Mouse (Mus musculus) left cerebral cortex, adult 2 months (tissue): ENCODE data around the gene 4930447C04Rik. TPM values are rescaled to one million over a fixed set of nuclear protein-coding genes. Genes with fewer than 3 reads are reported as not detected.

ENCODE experiments used
- DNase-seq, 2 experiments: peaks; one replicate each; pipeline ENCODE4 v3.0.0; 2021 to 2022; ENCODE audit warnings: low spot score in 2 of 2, mixed read lengths in 1 of 2; ENCODE audit errors: extremely low spot score in 1 of 2
- H3K27ac ChIP-seq: fragments of 200-600 bp; 2 replicates; pipeline ENCODE4 v1.8.1; 2022
- H3K4me3 ChIP-seq: fragments of 200-600 bp; 2 replicates; pipeline ENCODE4 v1.8.1; 2022
- CTCF ChIP-seq: fragments of 200-600 bp; IDR thresholded peaks from 2 replicates; pipeline ENCODE4 v1.8.1; 2022; ENCODE audit warnings: antibody characterized with exemption, mild to moderate bottlenecking, moderate library complexity
- intact Hi-C: fragments of 180-260 bp; cut with DNase I; formaldehyde crosslinking; loops from one replicate; pipeline ENCODE4 v1.15.1; 2025
- total RNA-seq, 2 experiments: library from RNA; stranded (reverse); gene quantifications; 2 replicates each; pipeline ENCODE4 v1.2.3; 2021

The 4930447C04Rik gene
- total RNA-seq, 2 experiments from 2014 or later: 9.7 to 10.3 TPM

- Histone ChIP-seq H3K4me3 (no peak overlapping the region), H3K27ac (no peak overlapping the region)
- no peak for TF ChIP-seq CTCF
- no peak for DNase-seq
- intact Hi-C loops: loop anchor here (2.0 kb wide), 1 partner anchor 99 kb away; no protein-coding TSS in a partner anchor
Observed at GRCm38 (mm10) chr12:72941398-72942051, 951 bp upstream of the 4930447C04Rik start.

- intact Hi-C loops: no loop called here
- no peak for TF ChIP-seq CTCF
- H3K4me3 ChIP-seq: no peak overlapping the region
Observed at GRCm38 (mm10) chr12:72940822-72941397, 336 bp upstream of the 4930447C04Rik start.

GRCm38 (mm10) chr12:72939616-72940015 lies 958 bp downstream of the 4930447C04Rik start, which contains the start of gene Six6:
Six6 (plus strand) TSS chr12:72939892.
- Histone ChIP-seq H3K4me3 (no peak within 1 kb of the TSS), H3K27ac (no peak within 1 kb of the TSS)
- intact Hi-C loops: loop anchor here (10.0 kb wide), 1 partner anchor 85 kb away; no protein-coding TSS in a partner anchor
- TF ChIP-seq CTCF: no peak
- no peak for DNase-seq

More at GRCm38 (mm10) chr12:72940822-72941397, 336 bp upstream of the 4930447C04Rik start:
- DNase-seq: no peak
- H3K27ac ChIP-seq: no peak overlapping the region

- no peak for TF ChIP-seq CTCF
- no peak for DNase-seq
- Histone ChIP-seq H3K27ac (no peak overlapping the region), H3K4me3 (no peak overlapping the region)
- intact Hi-C loops: loop anchor here (10.0 kb wide), 1 partner anchor 84 kb away; no protein-coding TSS in a partner anchor
Observed at GRCm38 (mm10) chr12:72938600-72939490, 1.7 kb downstream of the 4930447C04Rik start.

GRCm38 (mm10) chr12:72938176-72938575 lies 2.4 kb downstream of the 4930447C04Rik start:
- no peak for DNase-seq
- H3K27ac ChIP-seq: no peak overlapping the region
- no peak overlapping the region for H3K4me3 ChIP-seq
- no peak for TF ChIP-seq CTCF
- intact Hi-C loops: loop anchor here (10.0 kb wide), 1 partner anchor 83 kb away; no protein-coding TSS in a partner anchor

GRCm38 (mm10) chr12:72937537-72938120 lies 2.9 kb downstream of the 4930447C04Rik start:
- no peak overlapping the region for H3K4me3 ChIP-seq
- no peak for DNase-seq
- intact Hi-C loops: loop anchor here (10.0 kb wide), 1 partner anchor 83 kb away; no protein-coding TSS in a partner anchor
- H3K27ac ChIP-seq: no peak overlapping the region
- no peak for TF ChIP-seq CTCF

GRCm38 (mm10) chr12:72936751-72937150 lies 3.8 kb downstream of the 4930447C04Rik start:
- intact Hi-C loops: loop anchor here (10.0 kb wide), 1 partner anchor 82 kb away; no protein-coding TSS in a partner anchor
- TF ChIP-seq CTCF: no peak
- no peak for DNase-seq

GRCm38 (mm10) chr12:72917159-72917993 lies 23.2 kb downstream of the 4930447C04Rik start:
- peak overlapping the region; percentile 25; the same call in 1 of the 2 replicates for H3K4me3 ChIP-seq
- H3K27ac ChIP-seq: no peak overlapping the region
- intact Hi-C loops: no loop called here
- no peak for DNase-seq
- no peak for TF ChIP-seq CTCF

More at GRCm38 (mm10) chr12:72936751-72937150, 3.8 kb downstream of the 4930447C04Rik start:
- no peak overlapping the region for H3K4me3 ChIP-seq
- H3K27ac ChIP-seq: no peak overlapping the region

GRCm38 (mm10) chr12:72854377-72855032 lies 86.1 kb downstream of the 4930447C04Rik start:
- intact Hi-C loops: loop anchor here (5.0 to 10.0 kb wide), 2 partner anchors 80 to 193 kb away; partner anchors contain the start of gene Six6
- no peak overlapping the region for H3K27ac ChIP-seq
- no peak overlapping the region for H3K4me3 ChIP-seq
- no peak for DNase-seq
- TF ChIP-seq CTCF: no peak
